Mouse (Mus musculus) adrenal gland, postnatal 36 days (tissue): ENCODE results near the gene Trmt61a. TPM values are rescaled to one million over a fixed set of nuclear protein-coding genes. Genes with fewer than 3 reads are reported as not detected.
"Not testable (repeated sequence)": the region's sequence is repeated elsewhere in the genome, so short reads cannot be mapped to it uniquely, and the experiment has no call there.

Source experiments
- DNase-seq, 2 experiments: peaks; one replicate each; pipeline ENCODE4 v3.0.0; 2021; ENCODE audit warnings: mixed read lengths in 1 of 2
- total RNA-seq, 2 experiments: library from RNA; stranded (reverse); gene quantifications; 2 replicates each; pipeline ENCODE4 v1.2.3; 2021

The Trmt61a gene
- total RNA-seq, 2 experiments from 2014 or later: 15.7 to 18.6 TPM

DNA sequence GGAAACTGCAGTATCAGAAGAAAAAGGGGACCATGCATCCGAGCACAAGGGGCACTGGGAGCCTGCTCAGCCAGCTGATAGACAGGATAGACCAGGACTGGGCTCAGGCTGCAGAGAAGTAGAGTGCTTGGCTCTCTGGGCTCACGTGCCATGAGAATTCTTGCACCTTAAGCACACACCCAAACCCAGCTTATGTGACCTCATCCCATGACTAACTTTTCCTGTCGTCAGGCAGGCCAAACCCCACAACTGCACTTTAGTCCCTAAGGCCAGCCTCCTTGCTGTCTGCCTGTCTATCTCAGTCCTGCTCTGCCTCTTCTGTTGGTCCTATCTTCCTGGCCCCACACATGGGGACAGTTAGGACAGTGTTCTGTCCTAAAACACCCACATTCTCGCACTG, 19.8 kb downstream of the Trmt61a start:
- DNase-seq: no peak

GRCm38 (mm10) chr12:111698346-111698913, 20.5 kb downstream of the Trmt61a start:
- peak; percentile 52 to 57 for DNase-seq

DNA sequence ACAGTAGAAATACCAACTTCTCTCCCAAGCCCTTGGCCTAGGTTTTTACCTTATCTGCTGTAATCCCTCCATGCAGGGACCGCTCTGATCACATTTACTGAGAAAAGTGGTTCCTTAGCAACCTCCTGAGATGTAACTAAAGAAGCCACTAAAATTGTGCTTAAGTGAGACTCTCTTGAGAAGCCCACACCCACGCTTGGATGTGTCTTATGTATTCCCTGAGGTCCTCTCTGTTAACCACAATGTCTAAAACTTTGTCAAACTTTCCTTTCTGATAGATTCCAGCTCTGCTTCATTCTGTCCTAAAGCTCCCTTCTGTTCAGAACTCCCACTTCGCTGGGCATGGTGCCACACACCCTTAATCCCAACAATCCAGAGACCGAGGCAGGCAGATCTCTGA, 21.6 kb downstream of the Trmt61a start:
- DNase-seq: no peak

DNA sequence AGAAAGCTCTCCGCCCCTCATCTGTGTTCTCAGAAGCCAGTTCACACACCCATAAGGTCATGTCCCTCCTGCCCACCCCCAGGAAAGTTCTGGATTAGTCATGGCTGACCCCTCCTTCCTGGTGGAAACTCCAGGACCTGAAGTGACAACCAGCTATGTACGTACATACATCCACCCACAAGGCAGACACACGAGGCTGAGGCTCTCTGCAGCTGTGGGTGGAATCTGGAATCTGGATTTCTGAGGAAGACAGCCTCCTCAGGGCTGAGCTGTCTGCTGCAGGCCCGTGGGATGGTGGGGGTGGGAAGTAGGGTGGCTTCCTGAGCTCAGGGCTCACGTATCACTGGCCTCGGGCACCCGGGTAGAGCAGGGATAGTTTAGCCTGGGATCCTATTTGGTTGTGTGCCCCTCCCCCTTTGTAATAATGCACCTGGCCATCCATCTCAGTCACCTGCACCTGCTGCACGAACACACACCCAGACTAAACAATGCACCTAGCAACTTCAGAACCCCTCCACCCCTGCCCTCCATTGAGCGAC, 23.1 kb downstream of the Trmt61a start:
- DNase-seq: no peak

DNA sequence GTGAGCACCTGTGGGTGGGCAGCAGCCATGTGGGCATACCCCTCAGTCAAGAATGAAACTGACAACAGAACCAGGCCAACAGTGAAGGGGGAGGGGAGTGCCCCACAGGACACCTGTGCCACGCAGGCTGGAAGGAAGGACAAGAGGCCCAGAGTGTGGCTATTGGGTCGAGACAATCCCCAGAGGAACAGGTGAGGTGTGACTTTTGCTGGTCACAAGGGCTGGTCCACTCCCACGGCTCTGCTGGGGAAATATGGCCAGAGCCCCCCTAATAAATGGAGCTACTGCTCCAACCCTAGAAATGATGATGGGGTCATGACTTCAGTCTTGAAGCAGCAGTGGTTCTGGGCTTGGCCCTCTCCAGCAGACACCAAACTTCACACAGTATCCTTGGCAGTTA, 25.4 kb downstream of the Trmt61a start:
- DNase-seq: no peak

DNA sequence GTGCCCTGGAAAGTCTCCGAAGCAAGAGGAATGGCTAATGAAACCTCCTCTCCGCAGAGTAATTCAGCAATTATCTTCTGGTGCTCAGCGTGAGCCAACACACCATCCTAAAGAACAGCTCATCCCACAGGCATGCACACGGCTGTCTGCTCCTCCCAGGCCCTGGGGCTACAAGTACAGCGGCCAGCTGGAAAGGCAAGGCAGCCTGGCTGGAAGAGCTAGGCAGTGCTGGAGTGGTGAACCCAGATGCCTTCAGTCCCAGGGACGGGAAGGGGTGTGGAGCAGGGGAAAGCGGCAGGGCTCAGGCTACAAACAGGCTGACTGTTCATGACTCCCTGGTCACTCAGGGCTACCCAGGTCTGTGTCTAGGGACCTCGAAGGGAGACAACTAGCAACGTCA, 26.7 kb downstream of the Trmt61a start:
- DNase-seq: peak; percentile 55 to 65

DNA sequence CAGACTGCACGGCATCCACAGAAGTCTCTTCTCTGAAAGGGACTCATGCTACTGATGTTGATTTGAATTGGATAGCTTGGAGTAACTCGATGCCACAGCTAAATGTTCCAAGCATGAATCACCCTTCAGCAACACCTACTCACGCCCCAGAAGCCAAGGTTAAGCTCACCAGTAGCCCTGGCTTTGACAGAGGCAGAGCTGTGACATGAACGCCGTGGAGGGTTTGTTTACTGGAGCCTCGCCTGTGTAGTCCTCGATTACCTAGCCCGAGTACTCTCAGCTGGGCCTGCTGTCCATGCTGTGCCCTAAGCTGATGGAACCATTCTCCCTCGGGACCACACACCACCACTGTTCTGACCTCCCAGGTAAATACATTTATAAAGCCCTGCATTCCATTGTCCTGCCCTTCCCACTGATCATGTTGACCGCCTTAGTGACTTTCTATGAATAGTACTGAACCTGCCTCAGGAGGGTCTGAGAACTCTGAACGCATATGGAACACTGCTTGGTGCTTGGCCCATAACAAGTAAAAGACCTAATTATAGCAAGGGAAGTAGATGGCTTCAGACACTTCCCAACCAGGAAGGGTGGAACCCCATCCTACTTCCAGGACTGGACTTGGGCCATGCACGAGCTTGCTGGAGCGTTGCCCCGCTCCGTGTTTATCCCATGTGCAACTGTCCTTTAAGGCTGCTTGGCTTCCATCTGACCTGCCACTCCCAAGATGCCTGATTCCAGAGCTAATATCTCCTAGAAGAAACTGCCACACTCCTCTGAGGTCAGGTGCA, 27.5 kb downstream of the Trmt61a start:
- DNase-seq: peak; percentile 64 to 69

DNA sequence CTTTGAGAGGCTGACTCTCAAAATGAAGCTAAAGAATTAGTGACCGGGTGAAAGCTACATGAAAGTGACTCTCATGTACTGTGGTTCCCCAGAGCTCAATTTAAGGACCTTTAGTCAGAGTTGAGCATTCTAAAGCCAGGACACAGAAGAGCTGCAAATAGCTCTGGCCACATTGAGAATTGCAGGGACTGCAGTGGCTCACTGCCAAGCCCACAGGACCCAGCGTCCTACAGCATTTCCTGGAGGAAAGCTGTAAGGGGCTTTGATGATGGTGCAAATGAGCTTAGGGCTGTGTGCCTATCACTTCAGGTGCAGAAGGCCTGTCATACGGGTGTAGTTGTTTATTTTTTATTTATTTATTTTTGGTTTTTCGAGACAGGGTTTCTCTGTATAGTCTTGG, 30.3 kb downstream of the Trmt61a start:
- DNase-seq: no peak

- DNase-seq: no peak
Observed at GRCm38 (mm10) chr12:111710091-111710490, 32.2 kb downstream of the Trmt61a start.

GRCm38 (mm10) chr12:111712476-111712875, 34.6 kb downstream of the Trmt61a start:
- peak in 1 of 2 experiments; percentile 36 for DNase-seq

DNA sequence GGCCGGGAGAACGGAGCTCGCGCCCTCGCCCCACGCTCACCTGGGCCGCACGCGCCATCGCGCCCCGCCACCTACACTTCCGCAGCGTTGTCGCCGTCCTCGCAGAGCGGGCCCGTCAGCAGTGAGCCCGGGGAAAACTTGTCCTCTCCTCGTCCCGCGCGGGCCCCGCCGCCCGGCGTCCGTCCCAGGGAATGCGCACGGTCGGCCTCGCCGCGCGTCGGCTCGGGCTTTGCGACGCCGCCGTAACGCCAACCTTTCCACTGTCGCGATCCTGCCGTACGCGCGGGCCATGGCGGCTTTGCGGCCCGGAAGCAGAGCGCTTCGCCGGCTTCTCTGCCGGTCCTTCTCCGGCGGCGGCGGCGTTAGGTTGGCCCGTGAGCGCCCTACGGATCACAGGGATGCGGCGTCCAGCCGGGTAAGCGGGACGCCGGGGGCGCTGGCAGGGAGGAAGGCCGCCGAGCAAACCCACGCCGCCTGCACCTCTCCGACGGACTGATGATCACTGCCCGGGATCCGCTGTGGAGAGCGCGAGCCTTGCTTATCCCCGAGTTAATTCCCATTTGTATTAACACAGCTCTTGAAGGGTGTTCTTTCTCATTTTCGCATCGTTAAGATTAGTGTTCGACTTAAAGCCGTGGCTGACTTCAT, 35.2 kb downstream of the Trmt61a start, which contains the start of the genes Bag5 and Apopt1:
Bag5 (minus strand) TSS at position 254 of the 648 bp plus-strand sequence.
Apopt1 (plus strand) TSS at position 258 of the 648 bp plus-strand sequence.
- DNase-seq: peak; percentile 94 to 95

DNA sequence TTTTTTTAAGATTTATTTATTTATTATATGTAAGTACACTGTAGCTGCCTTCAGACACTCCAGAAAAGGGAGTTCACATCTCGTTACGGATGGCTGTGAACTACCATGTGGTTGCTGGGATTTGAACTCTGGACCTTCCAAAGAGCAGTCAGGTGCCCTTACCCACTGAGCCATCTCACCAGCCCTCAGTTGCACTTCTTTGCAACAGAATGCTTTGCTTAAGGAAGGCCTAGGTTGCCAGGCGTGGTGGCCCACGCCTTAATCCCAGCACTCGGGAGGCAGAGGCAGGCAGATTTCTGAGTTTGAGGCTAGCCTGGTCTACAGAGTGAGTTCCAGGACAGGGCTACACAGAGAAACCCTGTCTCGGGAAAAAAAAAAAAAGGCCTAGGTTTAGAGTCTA, 36.0 kb downstream of the Trmt61a start:
- not testable (repeated sequence) for DNase-seq

- no peak for DNase-seq
Observed at GRCm38 (mm10) chr12:111716505-111716904, 38.6 kb downstream of the Trmt61a start.

GRCm38 (mm10) chr12:111718656-111719055, 40.8 kb downstream of the Trmt61a start:
- DNase-seq: no peak

- DNase-seq: no peak
Observed at GRCm38 (mm10) chr12:111720222-111720621, 42.3 kb downstream of the Trmt61a start.

DNA sequence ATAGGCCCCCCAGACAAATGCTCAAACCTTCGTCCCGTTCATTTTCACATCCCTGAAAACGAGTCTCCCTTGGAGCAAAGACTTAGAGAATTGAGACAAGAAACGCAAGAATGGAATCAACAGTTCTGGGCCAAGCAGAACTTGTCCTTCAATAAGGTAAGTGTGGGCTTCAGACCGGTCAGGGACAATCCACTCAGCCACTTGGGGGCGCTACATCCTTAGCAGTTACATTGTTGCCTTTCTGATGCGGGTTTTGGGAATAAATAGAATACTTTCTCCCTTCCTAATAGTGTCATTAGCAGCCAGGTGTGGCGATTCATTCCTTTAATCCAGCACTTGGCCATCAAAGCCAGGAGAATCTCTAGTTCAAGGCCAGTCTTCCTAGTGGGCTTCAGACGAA, 44.7 kb downstream of the Trmt61a start:
- peak; percentile 46 to 60 for DNase-seq

DNA sequence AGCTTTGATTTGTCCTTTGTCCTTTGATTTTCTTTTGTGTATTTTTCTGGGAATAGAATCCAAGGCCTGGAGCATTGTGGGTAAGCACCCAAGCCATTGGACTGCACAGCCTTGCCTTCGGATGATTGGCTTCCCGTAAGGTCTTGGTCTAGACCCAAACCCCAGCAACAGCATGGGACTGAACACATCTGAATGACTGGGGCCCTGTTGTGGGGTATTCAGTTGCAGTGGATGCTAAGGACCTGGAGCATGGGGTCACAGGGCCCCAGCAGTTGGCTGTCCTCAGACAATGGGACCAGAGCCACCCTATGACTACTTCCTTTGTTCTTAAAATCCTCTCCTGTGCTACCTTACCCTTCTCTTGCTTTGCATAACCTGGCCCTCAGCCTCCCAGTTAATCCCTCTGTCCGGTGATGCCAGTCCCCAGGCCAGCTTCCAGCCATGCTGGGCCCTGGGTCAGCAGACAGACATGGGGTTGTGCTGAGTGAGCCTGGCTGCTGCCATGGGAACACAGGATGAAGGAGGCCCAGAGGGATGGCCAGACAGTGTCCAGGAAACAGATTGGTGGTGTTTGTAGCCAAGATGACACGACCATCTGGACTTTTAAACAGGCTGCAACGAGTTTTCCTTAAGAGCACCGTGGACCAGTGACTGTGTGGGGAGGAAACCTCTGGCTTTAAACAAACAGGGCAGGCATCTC, 46.9 kb downstream of the Trmt61a start:
- DNase-seq: no peak

GRCm38 (mm10) chr12:111725338-111726121, 47.6 kb downstream of the Trmt61a start:
- DNase-seq: no peak

DNA sequence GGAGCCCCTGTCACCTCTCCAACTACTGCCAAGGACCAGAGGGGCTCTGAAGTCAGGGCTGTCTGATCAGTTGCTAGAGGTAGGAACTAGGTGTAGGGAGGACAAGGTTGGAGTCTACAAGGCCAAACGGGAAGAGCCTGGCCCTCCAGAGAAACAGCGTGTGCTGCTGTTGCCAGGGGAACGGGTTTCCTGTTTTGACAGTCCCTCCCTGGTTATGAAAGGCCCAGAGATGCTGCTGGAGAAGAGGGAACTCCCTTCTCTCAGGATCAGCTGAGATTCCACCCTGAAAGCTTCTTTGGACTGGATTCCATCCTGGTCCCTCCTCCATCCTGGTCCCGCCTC, 48.2 kb downstream of the Trmt61a start:
- peak; percentile 23 to 48 for DNase-seq

- no peak for DNase-seq
Observed at GRCm38 (mm10) chr12:111727956-111728355, 50.1 kb downstream of the Trmt61a start.
